Mouse (Mus musculus): ENCODE results near the gene Ccdc93. TPM values are rescaled to one million over a fixed set of nuclear protein-coding genes. Genes with fewer than 3 reads are reported as not detected.

The Ccdc93 gene
- total and polyA plus RNA-seq, 3 experiments: 21.3 to 21.5 TPM; not detected in 1

GRCm38 (mm10) chr1:121444147-121444546 is 13.3 kb downstream of the Ccdc93 start:
- Histone ChIP-seq H3K27ac (ENCODE audit: control insufficient read depth, low read depth, low read length) (no peak overlapping the region), H3K27me3 (ENCODE audit: control insufficient read depth in 1 of 2, insufficient read depth in 2 of 2, low read length in 2 of 2) (no peaks in the 10 kb centered on the region), H3K36me3 (ENCODE audit: control insufficient read depth in 1 of 2, insufficient read depth in 2 of 2, low read length in 2 of 2) (peaks cover 0 to 12% of the 10 kb centered on the region in 2 experiments; a peak in 2 of 4 replicates), H3K4me1 (ENCODE audit: control insufficient read depth in 1 of 2, insufficient read depth in 2 of 2, low read length in 2 of 2) (peaks cover 0 to 6% of the 10 kb centered on the region in 2 experiments; a peak in 2 of 4 replicates), H3K4me3 (ENCODE audit: control insufficient read depth in 1 of 2, insufficient read depth in 1 of 2, low read depth in 2 of 2, low read length in 2 of 2) (no peak overlapping the region), H3K9ac (ENCODE audit: control insufficient read depth, low read depth, low read length, poor library complexity, severe bottlenecking) (no peak overlapping the region), H3K79me2 (ENCODE audit: control insufficient read depth, insufficient read depth, low read length, poor library complexity) (no peaks in the 10 kb centered on the region), H3K9me3 (replicated peaks; ENCODE audit: insufficient read depth, low read length) (no peaks in the 10 kb centered on the region)
- TF ChIP-seq USF1 (IDR thresholded peaks at IDR 0.05; ENCODE audit: low read depth, low read length) (peak; percentile 46; the same call in 1 of the 2 replicates), GATA1 (IDR thresholded peaks at IDR 0.05; ENCODE audit: low read depth, low read length) (0 out of 2 replicates have a peak, but pooled peaks have one; percentile 7), ZMIZ1 (IDR thresholded peaks at IDR 0.05; ENCODE audit: low read depth, low read length) (no peak), NELFE (IDR thresholded peaks at IDR 0.05; ENCODE audit: low read depth, low read length) (no peak), MAZ (IDR thresholded peaks at IDR 0.05; ENCODE audit: low read depth, low read length) (no peak), TAL1 (IDR thresholded peaks at IDR 0.05; ENCODE audit: low read length) (no peak), BHLHE40 (IDR thresholded peaks at IDR 0.05; ENCODE audit: borderline replicate concordance, low read depth, low read length) (peak; percentile 88), POLR2A (IDR thresholded peaks at IDR 0.05; ENCODE audit: control insufficient read depth in 1 of 2, insufficient read depth in 1 of 2, low read depth in 1 of 2, low read length in 2 of 2, poor library complexity in 1 of 2) (no peak), TCF12 (IDR thresholded peaks at IDR 0.05; ENCODE audit: low read depth, low read length) (peak; percentile 71), HCFC1 (IDR thresholded peaks at IDR 0.05; ENCODE audit: low read depth, low read length) (no peak), KAT2A (conservative IDR thresholded peaks at IDR 0.05; ENCODE audit: low read depth, low read length) (no peak), CTCF (IDR thresholded peaks at IDR 0.05 in 2 of 3, conservative IDR thresholded peaks at IDR 0.05 in 1 of 3; ENCODE audit: control insufficient read depth in 1 of 3, insufficient read depth in 1 of 3, low read depth in 2 of 3, low read length in 3 of 3, poor library complexity in 1 of 3, severe bottlenecking in 1 of 3) (no peak), EP300 (IDR thresholded peaks at IDR 0.05; ENCODE audit: low read depth in 1 of 2, low read length in 2 of 2) (peak; percentile 51 to 65), CHD1 (IDR thresholded peaks at IDR 0.05; ENCODE audit: low read depth, low read length) (no peak), MEF2A (IDR thresholded peaks at IDR 0.05; ENCODE audit: extremely low read depth, insufficient replicate concordance, low read depth, low read length, poor library complexity, severe bottlenecking) (no peak), ZNF384 (IDR thresholded peaks at IDR 0.05; ENCODE audit: low read depth, low read length) (no peak), TBP (IDR thresholded peaks at IDR 0.05; ENCODE audit: low read depth, low read length) (no peak), ETS1 (IDR thresholded peaks at IDR 0.05; ENCODE audit: low read depth, low read length) (peak; percentile 53; the same call in 1 of the 2 replicates), SIN3A (IDR thresholded peaks at IDR 0.05; ENCODE audit: low read length) (peak; percentile 36; the same call in 1 of the 2 replicates), RCOR1 (IDR thresholded peaks at IDR 0.05; ENCODE audit: low read depth, low read length) (peak; percentile 44; the same call in 1 of the 2 replicates), CHD2 (IDR thresholded peaks at IDR 0.05; ENCODE audit: low read length) (no peak), USF2 (IDR thresholded peaks at IDR 0.05; ENCODE audit: borderline replicate concordance in 1 of 2, insufficient read depth in 1 of 2, low read depth in 1 of 2, low read length in 2 of 2) (no peak)
- DNase-seq (ENCODE audit: low read depth, low spot score): peak; percentile 19
